Mouse (Mus musculus): ENCODE measurements at regions not wholly inside any gene's neighbourhood (a gene's known extent, or its start where the extent isn't known, plus 50 kb on each side); places are given as distances from the start of the nearest gene placed in this dataset.

GRCm38 (mm10) chr6:101473257-101473925 is 95.7 kb upstream of the Pdzrn3 start:
- peak; percentile 97 for DNase-seq

GRCm38 (mm10) chr6:101464910-101465309 is 87.2 kb upstream of the Pdzrn3 start:
- DNase-seq, result no peak

GRCm38 (mm10) chr6:101463812-101464320 is 86.2 kb upstream of the Pdzrn3 start:
- no peak for DNase-seq

- DNase-seq, result no peak
Measured at GRCm38 (mm10) chr6:101446720-101447119, 69.0 kb upstream of the Pdzrn3 start.

- no peak for DNase-seq
Measured at GRCm38 (mm10) chr6:101446316-101446715, 68.6 kb upstream of the Pdzrn3 start.

- no peak for DNase-seq
Measured at GRCm38 (mm10) chr6:101432769-101433168, 55.1 kb upstream of the Pdzrn3 start.

GRCm38 (mm10) chr6:101429634-101430033 is 51.9 kb upstream of the Pdzrn3 start:
- DNase-seq, result no peak

Measured in heart, adult 11 months (tissue).